Mouse (Mus musculus): ENCODE results near the gene Irf3.

The Irf3 gene

GRCm38 (mm10) chr7:44974383-44975116, 22.9 kb upstream of the Irf3 start, which contains the start of gene Cpt1c:
TSS of gene Cpt1c (minus strand) at chr7:44974851.
- peak; percentile 75 for DNase-seq (ENCODE audit: low read depth)

GRCm38 (mm10) chr7:44975117-44975419, 22.4 kb upstream of the Irf3 start:
- no peak for DNase-seq (ENCODE audit: low read depth)

- no peak for DNase-seq (ENCODE audit: low read depth)
Observed at GRCm38 (mm10) chr7:44978300-44978699, 19.1 kb upstream of the Irf3 start.

GRCm38 (mm10) chr7:44981539-44981938, 15.9 kb upstream of the Irf3 start:
- no peak for DNase-seq (ENCODE audit: low read depth)

- DNase-seq (ENCODE audit: low read depth): peak; percentile 49
Observed at GRCm38 (mm10) chr7:44983085-44983484, 14.4 kb upstream of the Irf3 start.

GRCm38 (mm10) chr7:44983944-44984832, 13.3 kb upstream of the Irf3 start:
- DNase-seq (ENCODE audit: low read depth): no peak

GRCm38 (mm10) chr7:44984833-44985164, 12.6 kb upstream of the Irf3 start:
- no peak for DNase-seq (ENCODE audit: low read depth)

GRCm38 (mm10) chr7:44985595-44986191, 11.8 kb upstream of the Irf3 start:
- no peak for DNase-seq (ENCODE audit: low read depth)

GRCm38 (mm10) chr7:44986192-44986878, 11.1 kb upstream of the Irf3 start, which contains the start of gene Prmt1:
TSS of gene Prmt1 (minus strand) at chr7:44986568.
- peak; percentile 100 for DNase-seq (ENCODE audit: low read depth)

- no peak for DNase-seq (ENCODE audit: low read depth)
Observed at GRCm38 (mm10) chr7:44986879-44987718, 10.3 kb upstream of the Irf3 start.

GRCm38 (mm10) chr7:44996672-44997071, 776 bp upstream of the Irf3 start:
- DNase-seq (ENCODE audit: low read depth): no peak

- DNase-seq (ENCODE audit: low read depth): no peak
Observed at GRCm38 (mm10) chr7:44997940-44998428, 536 bp downstream of the Irf3 start.

- DNase-seq (ENCODE audit: low read depth): no peak
Observed at GRCm38 (mm10) chr7:44998501-44998955, 1.1 kb downstream of the Irf3 start, which contains the start of gene Bcl2l12. TSS of gene Bcl2l12 (minus strand) at chr7:44998712.

GRCm38 (mm10) chr7:44999753-45000152, 2.3 kb downstream of the Irf3 start:
- DNase-seq (ENCODE audit: low read depth): no peak

- no peak for DNase-seq (ENCODE audit: low read depth)
Observed at GRCm38 (mm10) chr7:45000539-45001114, 3.2 kb downstream of the Irf3 start.

- DNase-seq (ENCODE audit: low read depth): no peak
Observed at GRCm38 (mm10) chr7:45002440-45002839, 5.0 kb downstream of the Irf3 start.

- DNase-seq (ENCODE audit: low read depth): no peak
Observed at GRCm38 (mm10) chr7:45004546-45004945, 7.1 kb downstream of the Irf3 start.

GRCm38 (mm10) chr7:45005321-45005992, 8.0 kb downstream of the Irf3 start:
- DNase-seq (ENCODE audit: low read depth): no peak

GRCm38 (mm10) chr7:45006503-45006902, 9.1 kb downstream of the Irf3 start:
- DNase-seq (ENCODE audit: low read depth): no peak

GRCm38 (mm10) chr7:45007141-45007540, 9.7 kb downstream of the Irf3 start:
- no peak for DNase-seq (ENCODE audit: low read depth)

Data from fibroblast of lung, adult 2 months (primary cell).